Mouse (Mus musculus) midbrain, embryonic 16.5 days (tissue): Measurements from ENCODE around the gene Cidec. TPM values are rescaled to one million over a fixed set of nuclear protein-coding genes. Genes with fewer than 3 reads are reported as not detected.
A peak's percentile ranks its signal among the peaks of the same experiment; 100 is the strongest.

ENCODE experiments used
- ATAC-seq: fragments of 200-750 bp; cut with Nextera tagmentation; 2 replicates; pipeline ENCODE4 v1.8.0; 2017; ENCODE audit warnings: moderate TSS enrichment
- H3K27ac ChIP-seq: fragments of 300-500 bp; sonication (generic); 2 replicates; pipeline ENCODE4 v1.5.1; 2014; ENCODE audit warnings: mild to moderate bottlenecking, low read length, mixed read lengths
- H3K27me3 ChIP-seq: fragments of 300-500 bp; sonication (generic); 2 replicates; pipeline ENCODE4 v1.6.1; 2014; ENCODE audit warnings: low read depth, low read length, mixed read lengths; ENCODE audit not compliant: control insufficient read depth, insufficient read depth
- H3K36me3 ChIP-seq: fragments of 300-500 bp; sonication (generic); 2 replicates; pipeline ENCODE4 v1.6.1; 2014; ENCODE audit warnings: mild to moderate bottlenecking, low read length, moderate library complexity, mixed read lengths; ENCODE audit not compliant: control insufficient read depth, insufficient read depth
- H3K4me1 ChIP-seq: fragments of 300-500 bp; sonication (generic); 2 replicates; pipeline ENCODE4 v1.6.1; 2014; ENCODE audit warnings: mild to moderate bottlenecking, low read length, mixed read lengths; ENCODE audit not compliant: control insufficient read depth, insufficient read depth
- H3K4me2 ChIP-seq: fragments of 300-500 bp; sonication (generic); 2 replicates; pipeline ENCODE4 v1.6.1; 2014; ENCODE audit warnings: mild to moderate bottlenecking, low read length, mixed read lengths
- H3K4me3 ChIP-seq: fragments of 300-500 bp; sonication (generic); 2 replicates; pipeline ENCODE4 v1.5.1; 2014; ENCODE audit warnings: low read depth, mild to moderate bottlenecking, low read length, moderate library complexity, mixed read lengths
- H3K9ac ChIP-seq: fragments of 300-500 bp; sonication (generic); 2 replicates; pipeline ENCODE4 v1.6.1; 2014; ENCODE audit warnings: low read depth, low read length, mixed read lengths
- H3K9me3 ChIP-seq: fragments of 300-500 bp; sonication (generic); replicated peaks from 2 replicates; pipeline ENCODE4 v1.6.1; 2014; ENCODE audit warnings: mild to moderate bottlenecking, low read length, mixed read lengths; ENCODE audit not compliant: control insufficient read depth, poor library complexity, severe bottlenecking
- WGBS: fragments of 180-500 bp; shearing (Covaris S2); extraction: QIAGEN DNeasy Blood & Tissue Kit; methylation state at CpG from one replicate; pipeline ENCODE4 v1.1.7; 2014; 5-methylcytosine and 5-hydroxymethylcytosine counted together
- microRNA-seq: library from miRNA; unstranded; fragments of <30 nt; microRNA quantifications from one replicate; pipeline ENCODE4, GENCODE M21; 2017
- polyA plus RNA-seq: library from polyadenylated mRNA; unstranded; fragments of >200 nt; fragmentation: Nextera tagmentation; extraction: Ambion mirVana; gene quantifications from 2 replicates; pipeline ENCODE4 v1.2.1, GENCODE M21; 2015

Gene Cidec
- polyA plus RNA-seq, 1 experiment from 2014 or later = not detected

DNA sequence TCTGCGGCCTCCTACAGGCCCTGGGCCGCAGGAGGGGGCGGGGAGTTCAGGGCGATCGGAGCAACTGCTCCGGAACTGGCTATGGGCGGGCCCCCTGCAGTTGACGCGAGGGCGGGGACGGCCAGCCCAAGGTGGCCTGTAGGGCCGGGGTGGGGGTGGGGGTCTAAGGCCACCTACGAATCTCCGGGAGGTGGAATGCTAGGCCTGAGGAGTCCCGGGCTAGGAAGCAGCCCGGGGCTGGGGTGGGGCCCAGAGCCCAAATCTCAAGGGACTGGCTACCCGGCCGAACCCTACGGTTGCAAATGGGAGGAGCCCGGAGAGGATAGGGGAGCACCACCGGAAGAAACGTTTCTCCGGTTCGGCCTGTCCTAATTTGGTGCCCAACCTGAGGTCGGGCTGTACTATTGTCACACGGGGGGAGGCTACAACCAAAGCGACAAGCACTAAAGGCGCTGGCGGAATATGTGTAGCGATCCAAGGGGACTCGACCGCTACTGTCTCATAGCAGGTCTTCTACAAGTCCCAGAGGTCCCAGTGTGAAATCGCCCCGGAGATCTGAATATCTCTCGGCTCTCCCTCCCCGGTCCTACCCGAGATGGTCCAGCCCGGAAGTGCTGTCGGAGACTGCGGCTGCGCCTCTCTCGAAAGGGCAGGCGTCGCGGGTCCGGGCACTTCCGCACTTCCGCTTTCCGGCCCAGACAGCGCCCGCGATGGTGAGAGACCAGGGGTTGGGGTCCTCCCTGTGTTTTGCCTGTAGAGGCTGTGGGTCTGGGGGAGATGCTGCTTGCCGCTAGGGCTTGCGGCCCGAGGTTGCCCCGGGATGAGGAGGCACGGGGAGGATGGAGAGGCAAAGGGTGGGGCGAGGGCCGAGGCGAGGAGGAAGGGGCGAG lies 57.8 kb downstream of the Cidec start, which contains the start of the genes Tada3 and Arpc4:
Gene Tada3 (minus strand): TSS at position 388 of the 890 bp plus-strand sequence.
Gene Arpc4 (plus strand): TSS at position 620 of the 890 bp plus-strand sequence.
- H3K36me3 ChIP-seq = peaks cover 19% of the 10 kb centered on the region
- ATAC-seq = peak; percentile 96
- under 1% methylated on average over 59 of the region's 61 CpGs for WGBS
- peak within 1 kb of the TSS; percentile 94 for H3K4me2 ChIP-seq
- H3K27ac ChIP-seq = peak within 1 kb of the TSS; percentile 95
- H3K9ac ChIP-seq = peak within 1 kb of the TSS; percentile 96
- H3K4me3 ChIP-seq = peak within 1 kb of the TSS; percentile 99
- H3K9me3 ChIP-seq = no peaks in the 10 kb centered on the region
- H3K27me3 ChIP-seq = no peaks in the 10 kb centered on the region
- H3K4me1 ChIP-seq = peaks cover 22% of the 10 kb centered on the region

DNA sequence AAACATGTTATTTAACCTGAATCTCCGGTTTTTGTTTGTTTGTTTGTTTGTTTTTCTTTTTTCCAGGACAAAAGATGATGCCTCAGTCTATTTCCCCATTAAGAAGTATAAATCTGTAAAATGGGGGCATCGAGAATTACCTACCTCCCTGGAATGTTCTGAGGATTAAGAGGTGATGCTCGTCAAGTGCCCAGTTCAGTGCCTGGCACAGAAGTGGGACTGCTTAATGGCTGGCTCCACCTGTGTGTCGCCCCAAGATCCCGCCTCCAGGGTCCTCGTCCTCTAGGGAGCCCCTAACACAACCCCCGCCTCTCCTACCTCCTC lies 58.4 kb downstream of the Cidec start:
- Histone ChIP-seq H3K27me3 (no peaks in the 10 kb centered on the region), H3K9me3 (no peaks in the 10 kb centered on the region), H3K4me1 (peaks cover 22% of the 10 kb centered on the region), H3K9ac (peak overlapping the region; percentile 96), H3K4me2 (peak overlapping the region; percentile 94), H3K27ac (peak overlapping the region; percentile 95), H3K4me3 (peak overlapping the region; percentile 99), H3K36me3 (peaks cover 23% of the 10 kb centered on the region)
- WGBS = 11% methylated on average over 7 of the region's 7 CpGs
- ATAC-seq = no peak; the same call in 1 of the 2 replicates

Small RNA genes lying within 50 kb of the gene (microRNA-seq; reads per million reads assigned to microRNA genes)
- gene Gm24387 = not detected

Other genes with a start within 250 kb of the Cidec start
- gene Lhfpl4, start 240.4 kb downstream of the Cidec start, polyA plus RNA-seq = 68.3 and 69.2 TPM in 2 replicates
- gene Mtmr14, start 197.9 kb downstream of the Cidec start, polyA plus RNA-seq = 33.7 and 34.0 TPM in 2 replicates
- 3.9 and 4.9 TPM in 2 replicates for gene Cpne9, start 153.5 kb downstream of the Cidec start, polyA plus RNA-seq
- 13.3 and 15.0 TPM in 2 replicates for gene Brpf1, start 128.6 kb downstream of the Cidec start, polyA plus RNA-seq
- gene Ogg1, start 108.8 kb downstream of the Cidec start, polyA plus RNA-seq = 6.2 and 7.0 TPM in 2 replicates
- gene Camk1, start 91.8 kb downstream of the Cidec start, polyA plus RNA-seq = 121 and 132 TPM in 2 replicates
- gene Tada3, start 57.9 kb downstream of the Cidec start, polyA plus RNA-seq = 75.5 and 82.2 TPM in 2 replicates
- gene Arpc4, start 57.6 kb downstream of the Cidec start, polyA plus RNA-seq = 442 and 475 TPM in 2 replicates
- gene Ttll3, start 46.5 kb downstream of the Cidec start, polyA plus RNA-seq = 13.2 and 15.8 TPM in 2 replicates
- 15.5 and 20.3 TPM in 2 replicates for gene Rpusd3, start 16.4 kb downstream of the Cidec start, polyA plus RNA-seq
- gene Jagn1, start 6.8 kb upstream of the Cidec start, polyA plus RNA-seq = 96.5 and 96.6 TPM in 2 replicates
- gene Il17re, start 22.7 kb upstream of the Cidec start, polyA plus RNA-seq = 0.16 TPM in 1 of 2 replicates, not detected in the other
- gene Il17rc, start 35.7 kb upstream of the Cidec start, polyA plus RNA-seq = 2.7 and 4.3 TPM in 2 replicates
- gene Creld1, start 47.5 kb upstream of the Cidec start, polyA plus RNA-seq = 77.7 and 80.5 TPM in 2 replicates
- 13.5 and 14.4 TPM in 2 replicates for gene Prrt3, start 66.2 kb upstream of the Cidec start, polyA plus RNA-seq
- gene Emc3, start 95.9 kb upstream of the Cidec start, polyA plus RNA-seq = 112 and 116 TPM in 2 replicates
- gene Fancd2, start 95.9 kb upstream of the Cidec start, polyA plus RNA-seq = 1.4 and 1.8 TPM in 2 replicates
- not detected in 2 replicates for gene Fancd2os, start 165.0 kb upstream of the Cidec start, polyA plus RNA-seq
- 227 and 250 TPM in 2 replicates for gene Brk1, start 169.0 kb upstream of the Cidec start, polyA plus RNA-seq
- gene Vhl, start 188.2 kb upstream of the Cidec start, polyA plus RNA-seq = 70.1 and 77.8 TPM in 2 replicates
- gene Irak2, start 202.7 kb upstream of the Cidec start, polyA plus RNA-seq = 1.3 and 2.1 TPM in 2 replicates